Mouse (Mus musculus) midbrain, embryonic 16.5 days (tissue): ENCODE data around the gene Tagln2. TPM values are rescaled to one million over a fixed set of nuclear protein-coding genes. Genes with fewer than 3 reads are reported as not detected.

ENCODE experiments used
- ATAC-seq: fragments of 200-750 bp; cut with Nextera tagmentation; 2 replicates; pipeline ENCODE4 v1.8.0; 2017; ENCODE audit warnings: moderate TSS enrichment
- H3K27ac ChIP-seq: fragments of 300-500 bp; sonication (generic); 2 replicates; pipeline ENCODE4 v1.5.1; 2014; ENCODE audit warnings: mild to moderate bottlenecking, low read length, mixed read lengths
- H3K27me3 ChIP-seq: fragments of 300-500 bp; sonication (generic); 2 replicates; pipeline ENCODE4 v1.6.1; 2014; ENCODE audit warnings: low read depth, low read length, mixed read lengths; ENCODE audit not compliant: control insufficient read depth, insufficient read depth
- H3K36me3 ChIP-seq: fragments of 300-500 bp; sonication (generic); 2 replicates; pipeline ENCODE4 v1.6.1; 2014; ENCODE audit warnings: mild to moderate bottlenecking, low read length, moderate library complexity, mixed read lengths; ENCODE audit not compliant: control insufficient read depth, insufficient read depth
- H3K4me1 ChIP-seq: fragments of 300-500 bp; sonication (generic); 2 replicates; pipeline ENCODE4 v1.6.1; 2014; ENCODE audit warnings: mild to moderate bottlenecking, low read length, mixed read lengths; ENCODE audit not compliant: control insufficient read depth, insufficient read depth
- H3K4me2 ChIP-seq: fragments of 300-500 bp; sonication (generic); 2 replicates; pipeline ENCODE4 v1.6.1; 2014; ENCODE audit warnings: mild to moderate bottlenecking, low read length, mixed read lengths
- H3K4me3 ChIP-seq: fragments of 300-500 bp; sonication (generic); 2 replicates; pipeline ENCODE4 v1.5.1; 2014; ENCODE audit warnings: low read depth, mild to moderate bottlenecking, low read length, moderate library complexity, mixed read lengths
- H3K9ac ChIP-seq: fragments of 300-500 bp; sonication (generic); 2 replicates; pipeline ENCODE4 v1.6.1; 2014; ENCODE audit warnings: low read depth, low read length, mixed read lengths
- H3K9me3 ChIP-seq: fragments of 300-500 bp; sonication (generic); replicated peaks from 2 replicates; pipeline ENCODE4 v1.6.1; 2014; ENCODE audit warnings: mild to moderate bottlenecking, low read length, mixed read lengths; ENCODE audit not compliant: control insufficient read depth, poor library complexity, severe bottlenecking
- WGBS: fragments of 180-500 bp; shearing (Covaris S2); extraction: QIAGEN DNeasy Blood & Tissue Kit; methylation state at CpG from one replicate; pipeline ENCODE4 v1.1.7; 2014; 5-methylcytosine and 5-hydroxymethylcytosine counted together
- polyA plus RNA-seq: library from polyadenylated mRNA; unstranded; fragments of >200 nt; fragmentation: Nextera tagmentation; extraction: Ambion mirVana; gene quantifications from 2 replicates; pipeline ENCODE4 v1.2.1, GENCODE M21; 2015

Gene Tagln2
- 47.3 and 53.0 TPM in 2 replicates for polyA plus RNA-seq

GRCm38 (mm10) chr1:172499765-172500441, at the start of gene Tagln2:
Gene Tagln2 (plus strand): TSS chr1:172500047.
- Histone ChIP-seq H3K27ac (peak within 1 kb of the TSS; percentile 17; the same call in 1 of the 2 replicates), H3K9ac (peak within 1 kb of the TSS; percentile 50; the same call in 1 of the 2 replicates), H3K36me3 (peaks cover 22% of the 10 kb centered on the region), H3K4me3 (peak within 1 kb of the TSS; percentile 40), H3K4me2 (peak within 1 kb of the TSS; percentile 58), H3K27me3 (peaks cover 26% of the 10 kb centered on the region), H3K9me3 (no peaks in the 10 kb centered on the region), H3K4me1 (peaks cover 32% of the 10 kb centered on the region)
- 2% methylated on average over 30 of the region's 30 CpGs for WGBS
- ATAC-seq: peak; percentile 44

DNA sequence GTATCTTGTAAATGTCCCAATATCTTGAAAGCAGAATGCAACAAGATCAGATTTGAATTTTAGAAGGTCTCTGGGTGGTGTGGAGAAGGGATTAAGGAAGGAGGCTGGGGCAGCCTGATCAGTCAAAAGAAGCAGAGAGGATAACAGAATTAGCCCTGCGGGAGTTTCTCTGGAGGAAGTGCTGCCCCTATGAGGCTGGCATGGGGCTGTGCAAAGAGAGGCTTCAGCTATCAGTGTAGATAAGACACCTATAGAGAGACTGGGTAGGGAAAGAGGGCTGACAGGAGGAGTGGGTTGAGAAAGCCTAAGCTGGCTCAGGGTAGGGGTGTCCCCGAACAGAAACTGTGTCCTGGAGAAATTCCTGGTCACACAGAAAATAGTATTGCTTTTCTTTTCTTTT, 49.6 kb upstream of the Tagln2 start:
- ATAC-seq: no peak
- Histone ChIP-seq H3K4me3 (no peak overlapping the region), H3K36me3 (no peaks in the 10 kb centered on the region), H3K9me3 (no peaks in the 10 kb centered on the region), H3K4me2 (no peak overlapping the region), H3K27ac (no peak overlapping the region), H3K9ac (no peak overlapping the region), H3K4me1 (no peaks in the 10 kb centered on the region), H3K27me3 (no peaks in the 10 kb centered on the region)
- WGBS: 15% methylated on average over 2 of the region's 2 CpGs

- ATAC-seq: no peak
- Histone ChIP-seq H3K4me1 (no peaks in the 10 kb centered on the region), H3K36me3 (no peaks in the 10 kb centered on the region), H3K27ac (no peak overlapping the region), H3K9me3 (no peaks in the 10 kb centered on the region), H3K4me2 (no peak overlapping the region), H3K9ac (no peak overlapping the region), H3K4me3 (no peak overlapping the region), H3K27me3 (no peaks in the 10 kb centered on the region)
- 36% methylated on average over 17 of the region's 17 CpGs for WGBS
Measured at GRCm38 (mm10) chr1:172450848-172451470, 48.9 kb upstream of the Tagln2 start.

DNA sequence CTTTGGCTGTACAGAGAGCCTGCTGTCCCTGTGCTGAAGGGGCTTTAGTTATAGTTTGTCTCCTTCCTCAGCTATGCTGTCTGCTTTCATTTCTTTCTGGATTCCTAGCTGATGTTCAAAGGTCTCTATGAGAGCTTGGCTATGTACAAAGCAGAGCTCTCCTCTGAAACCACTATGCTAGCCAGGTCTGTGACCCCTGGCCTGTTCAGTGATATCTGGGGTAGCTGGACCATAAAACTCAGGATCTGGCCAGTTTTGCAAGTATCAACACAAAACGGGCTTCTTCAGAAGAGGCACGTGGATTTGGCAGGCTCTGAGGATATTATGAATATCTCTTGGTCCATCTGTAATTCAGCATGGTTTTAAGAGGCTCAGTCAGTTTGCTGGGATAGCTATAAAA, 46.9 kb upstream of the Tagln2 start:
- Histone ChIP-seq H3K4me1 (no peaks in the 10 kb centered on the region), H3K9ac (no peak overlapping the region), H3K36me3 (no peaks in the 10 kb centered on the region), H3K27me3 (no peaks in the 10 kb centered on the region), H3K9me3 (no peaks in the 10 kb centered on the region), H3K4me2 (no peak overlapping the region), H3K27ac (no peak overlapping the region), H3K4me3 (no peak overlapping the region)
- no peak for ATAC-seq
- WGBS: 86% methylated on average over 2 of the region's 2 CpGs

DNA sequence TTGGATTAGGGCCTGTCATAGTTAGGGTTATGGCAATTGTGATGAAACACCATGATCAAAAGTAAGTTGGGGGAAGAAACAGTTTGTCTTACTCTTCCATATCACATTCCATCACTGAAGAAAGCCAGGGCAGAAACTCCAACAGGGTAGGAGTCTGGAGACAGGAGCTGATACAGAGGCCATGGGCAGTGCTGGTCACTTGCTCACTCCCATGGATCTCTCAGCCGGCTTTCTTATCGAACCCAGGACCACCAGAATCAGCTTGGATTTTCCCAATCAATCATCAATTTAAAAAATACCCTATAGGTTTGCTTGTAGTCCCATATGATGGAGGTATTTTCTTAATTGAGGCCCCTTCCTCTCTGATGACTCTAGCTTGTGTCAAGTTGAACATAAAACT, 46.0 kb upstream of the Tagln2 start:
- H3K4me3 ChIP-seq: no peak overlapping the region
- no peak overlapping the region for H3K27ac ChIP-seq
- H3K27me3 ChIP-seq: no peaks in the 10 kb centered on the region
- WGBS: 91% methylated on average over 2 of the region's 2 CpGs
- H3K4me2 ChIP-seq: no peak overlapping the region
- H3K9me3 ChIP-seq: no peaks in the 10 kb centered on the region
- no peaks in the 10 kb centered on the region for H3K4me1 ChIP-seq
- ATAC-seq: no peak
- no peaks in the 10 kb centered on the region for H3K36me3 ChIP-seq
- H3K9ac ChIP-seq: no peak overlapping the region

GRCm38 (mm10) chr1:172455416-172455815, 44.4 kb upstream of the Tagln2 start:
- Histone ChIP-seq H3K27me3 (no peaks in the 10 kb centered on the region), H3K9me3 (no peaks in the 10 kb centered on the region), H3K4me1 (no peaks in the 10 kb centered on the region), H3K4me3 (no peak overlapping the region), H3K9ac (no peak overlapping the region), H3K27ac (no peak overlapping the region), H3K36me3 (no peaks in the 10 kb centered on the region), H3K4me2 (no peak overlapping the region)
- 6% methylated on average over 4 of the region's 4 CpGs for WGBS
- ATAC-seq: no peak

DNA sequence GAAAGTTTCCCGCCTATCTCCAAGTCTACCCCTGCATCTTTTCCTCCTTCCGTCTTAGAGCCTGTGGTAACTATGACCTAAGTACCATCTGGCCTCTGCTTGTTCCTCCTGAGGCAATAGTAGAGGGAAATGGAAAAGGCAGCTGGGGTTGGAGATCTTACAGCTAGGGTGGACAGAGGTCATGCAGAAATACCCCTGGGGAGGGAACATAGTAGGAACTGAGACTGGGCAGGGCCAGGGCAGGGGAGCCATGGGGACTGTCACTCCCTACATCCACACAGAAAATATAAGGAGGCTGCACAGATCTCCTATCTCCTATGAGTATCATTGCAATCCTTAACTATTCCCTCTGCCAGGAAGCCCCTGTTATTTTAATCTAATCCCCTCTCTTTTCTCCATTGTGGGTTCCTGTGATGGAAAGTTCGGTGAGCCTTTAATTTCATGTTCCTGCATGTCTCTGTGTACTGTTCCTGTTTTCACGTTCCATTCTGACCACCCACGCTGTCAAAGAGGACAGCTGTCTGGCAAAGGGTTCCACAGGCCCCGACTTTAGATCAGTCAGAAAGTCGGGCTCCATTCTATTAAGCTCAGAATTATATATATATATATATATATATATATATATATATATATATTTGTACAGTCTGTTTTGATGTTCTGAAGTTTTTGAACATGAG, 43.7 kb upstream of the Tagln2 start:
- Histone ChIP-seq H3K36me3 (no peaks in the 10 kb centered on the region), H3K4me1 (no peaks in the 10 kb centered on the region), H3K9me3 (no peaks in the 10 kb centered on the region), H3K27me3 (no peaks in the 10 kb centered on the region), H3K4me2 (no peak overlapping the region), H3K9ac (no peak overlapping the region), H3K27ac (no peak overlapping the region), H3K4me3 (no peak overlapping the region)
- ATAC-seq: no peak
- 74% methylated on average over 7 of the region's 7 CpGs for WGBS

- 94% methylated on average over 3 of the region's 3 CpGs for WGBS
- H3K9me3 ChIP-seq: no peaks in the 10 kb centered on the region
- H3K36me3 ChIP-seq: no peaks in the 10 kb centered on the region
- H3K9ac ChIP-seq: no peak overlapping the region
- no peak for ATAC-seq
- H3K4me1 ChIP-seq: no peaks in the 10 kb centered on the region
- H3K4me2 ChIP-seq: no peak overlapping the region
- H3K4me3 ChIP-seq: no peak overlapping the region
- no peaks in the 10 kb centered on the region for H3K27me3 ChIP-seq
- H3K27ac ChIP-seq: no peak overlapping the region
Measured at GRCm38 (mm10) chr1:172457196-172457595, 42.7 kb upstream of the Tagln2 start.

- Histone ChIP-seq H3K27ac (no peak overlapping the region), H3K4me3 (no peak overlapping the region), H3K4me1 (no peaks in the 10 kb centered on the region), H3K36me3 (no peaks in the 10 kb centered on the region), H3K27me3 (no peaks in the 10 kb centered on the region), H3K9me3 (no peaks in the 10 kb centered on the region), H3K9ac (no peak overlapping the region), H3K4me2 (no peak overlapping the region)
- no peak for ATAC-seq
- WGBS: 89% methylated on average over 3 of the region's 3 CpGs
Measured at GRCm38 (mm10) chr1:172458041-172458440, 41.8 kb upstream of the Tagln2 start.
